Mouse (Mus musculus): ENCODE measurements around the gene Upp2. TPM values are rescaled to one million over a fixed set of nuclear protein-coding genes. Genes with fewer than 3 reads are reported as not detected.

Upp2 gene
- 15.3 and 19.0 TPM in 2 replicates for polyA plus RNA-seq (2015; fragmentation: Nextera tagmentation; extraction: Ambion mirVana)

GRCm38 (mm10) chr2:58567066-58567810 is at the start of gene Upp2, which contains the start of gene Acvr1:
Gene Upp2, plus strand, starts transcription at chr2:58567298.
Gene Acvr1, minus strand, starts transcription at chr2:58567157.
- Histone ChIP-seq H3K27ac (replicated peaks) (peak within 1 kb of the TSS; percentile 98), H3K9me3 (replicated peaks) (no peaks in the 10 kb centered on the region), H3K4me1 (peaks cover 55% of the 10 kb centered on the region), H3K4me3 (replicated peaks) (peak within 1 kb of the TSS; percentile 88), H3K27me3 (replicated peaks) (no peaks in the 10 kb centered on the region), H3K4me2 (peak within 1 kb of the TSS; percentile 72), H3K9ac (replicated peaks) (peak within 1 kb of the TSS; percentile 74), H3K36me3 (no peaks in the 10 kb centered on the region)
- under 1% methylated on average over 57 of the region's 80 CpGs for WGBS
- ATAC-seq (ENCODE audit: low FRiP score) = peak; percentile 95

GRCm38 (mm10) chr2:58518517-58518916 is 48.6 kb upstream of the Upp2 start:
- Histone ChIP-seq H3K4me1 (peaks cover 13% of the 10 kb centered on the region; the same call in 1 of the 2 replicates), H3K27me3 (replicated peaks) (no peaks in the 10 kb centered on the region), H3K4me2 (no peak overlapping the region), H3K27ac (replicated peaks) (no peak overlapping the region), H3K9ac (replicated peaks) (no peak overlapping the region), H3K9me3 (replicated peaks) (no peaks in the 10 kb centered on the region), H3K36me3 (no peaks in the 10 kb centered on the region), H3K4me3 (replicated peaks) (no peak overlapping the region)
- ATAC-seq (ENCODE audit: low FRiP score) = no peak
- WGBS = 86% methylated on average over 1 of the region's 1 CpGs

- Histone ChIP-seq H3K9ac (replicated peaks) (no peak overlapping the region), H3K27ac (replicated peaks) (no peak overlapping the region), H3K9me3 (replicated peaks) (no peaks in the 10 kb centered on the region), H3K36me3 (no peaks in the 10 kb centered on the region), H3K4me1 (peaks cover 14% of the 10 kb centered on the region), H3K4me2 (no peak overlapping the region), H3K27me3 (replicated peaks) (no peaks in the 10 kb centered on the region), H3K4me3 (replicated peaks) (no peak overlapping the region)
- 93% methylated on average over 9 of the region's 9 CpGs for WGBS
- ATAC-seq (ENCODE audit: low FRiP score) = no peak
Measured at GRCm38 (mm10) chr2:58520727-58521126, 46.4 kb upstream of the Upp2 start.

- Histone ChIP-seq H3K27me3 (replicated peaks) (no peaks in the 10 kb centered on the region), H3K4me2 (no peak overlapping the region)
Measured at GRCm38 (mm10) chr2:58521621-58522020, 45.5 kb upstream of the Upp2 start.

GRCm38 (mm10) chr2:58523097-58523496 is 44.0 kb upstream of the Upp2 start:
- Histone ChIP-seq H3K36me3 (no peaks in the 10 kb centered on the region), H3K4me3 (replicated peaks) (no peak overlapping the region), H3K9me3 (replicated peaks) (no peaks in the 10 kb centered on the region), H3K4me2 (no peak overlapping the region), H3K27ac (replicated peaks) (no peak overlapping the region), H3K27me3 (replicated peaks) (no peaks in the 10 kb centered on the region), H3K4me1 (peaks cover 15% of the 10 kb centered on the region; the same call in 1 of the 2 replicates), H3K9ac (replicated peaks) (no peak overlapping the region)
- no peak for ATAC-seq (ENCODE audit: low FRiP score)
- 83% methylated on average over 12 of the region's 12 CpGs for WGBS

More at GRCm38 (mm10) chr2:58521621-58522020, 45.5 kb upstream of the Upp2 start:
- no peak overlapping the region for H3K27ac ChIP-seq (replicated peaks)
- no peak overlapping the region for H3K9ac ChIP-seq (replicated peaks)
- 92% methylated on average over 6 of the region's 6 CpGs for WGBS
- no peaks in the 10 kb centered on the region for H3K36me3 ChIP-seq
- ATAC-seq (ENCODE audit: low FRiP score) = no peak
- H3K4me1 ChIP-seq = peaks cover 11% of the 10 kb centered on the region; the same call in 1 of the 2 replicates
- H3K4me3 ChIP-seq (replicated peaks) = no peak overlapping the region
- no peaks in the 10 kb centered on the region for H3K9me3 ChIP-seq (replicated peaks)

GRCm38 (mm10) chr2:58523894-58524293 is 43.2 kb upstream of the Upp2 start:
- no peak for ATAC-seq (ENCODE audit: low FRiP score)
- 88% methylated on average over 5 of the region's 5 CpGs for WGBS

GRCm38 (mm10) chr2:58524356-58524755 is 42.7 kb upstream of the Upp2 start:
- H3K27ac ChIP-seq (replicated peaks) = no peak overlapping the region
- H3K9ac ChIP-seq (replicated peaks) = no peak overlapping the region
- H3K36me3 ChIP-seq = no peaks in the 10 kb centered on the region
- H3K9me3 ChIP-seq (replicated peaks) = no peaks in the 10 kb centered on the region
- ATAC-seq (ENCODE audit: low FRiP score) = no peak
- 84% methylated on average over 6 of the region's 6 CpGs for WGBS
- peaks cover 22% of the 10 kb centered on the region for H3K4me1 ChIP-seq
- H3K27me3 ChIP-seq (replicated peaks) = no peaks in the 10 kb centered on the region
- H3K4me2 ChIP-seq = no peak overlapping the region
- no peak overlapping the region for H3K4me3 ChIP-seq (replicated peaks)

More at GRCm38 (mm10) chr2:58523894-58524293, 43.2 kb upstream of the Upp2 start:
- no peaks in the 10 kb centered on the region for H3K27me3 ChIP-seq (replicated peaks)
- H3K27ac ChIP-seq (replicated peaks) = no peak overlapping the region
- no peak overlapping the region for H3K4me2 ChIP-seq
- H3K9ac ChIP-seq (replicated peaks) = no peak overlapping the region
- H3K4me1 ChIP-seq = peaks cover 19% of the 10 kb centered on the region; the same call in 1 of the 2 replicates
- H3K9me3 ChIP-seq (replicated peaks) = no peaks in the 10 kb centered on the region
- H3K4me3 ChIP-seq (replicated peaks) = no peak overlapping the region
- no peaks in the 10 kb centered on the region for H3K36me3 ChIP-seq

GRCm38 (mm10) chr2:58527786-58528185 is 39.3 kb upstream of the Upp2 start:
- no peak for ATAC-seq (ENCODE audit: low FRiP score)
- no peaks in the 10 kb centered on the region for H3K36me3 ChIP-seq
- no peak overlapping the region for H3K4me2 ChIP-seq
- no peak overlapping the region for H3K9ac ChIP-seq (replicated peaks)
- 79% methylated on average over 3 of the region's 3 CpGs for WGBS
- no peaks in the 10 kb centered on the region for H3K27me3 ChIP-seq (replicated peaks)
- no peaks in the 10 kb centered on the region for H3K9me3 ChIP-seq (replicated peaks)
- peaks cover 49% of the 10 kb centered on the region for H3K4me1 ChIP-seq
- H3K27ac ChIP-seq (replicated peaks) = no peak overlapping the region
- no peak overlapping the region for H3K4me3 ChIP-seq (replicated peaks)

- Histone ChIP-seq H3K9me3 (replicated peaks) (no peaks in the 10 kb centered on the region), H3K27me3 (replicated peaks) (no peaks in the 10 kb centered on the region), H3K4me2 (no peak overlapping the region), H3K4me3 (replicated peaks) (no peak overlapping the region), H3K27ac (replicated peaks) (peak overlapping the region; percentile 56), H3K36me3 (no peaks in the 10 kb centered on the region), H3K9ac (replicated peaks) (no peak overlapping the region), H3K4me1 (peaks cover 62% of the 10 kb centered on the region)
- ATAC-seq (ENCODE audit: low FRiP score) = no peak
- WGBS = 47% methylated on average over 5 of the region's 5 CpGs
Measured at GRCm38 (mm10) chr2:58529384-58529783, 37.7 kb upstream of the Upp2 start.

- ATAC-seq (ENCODE audit: low FRiP score) = no peak
- Histone ChIP-seq H3K4me1 (peaks cover 64% of the 10 kb centered on the region), H3K4me2 (no peak overlapping the region), H3K4me3 (replicated peaks) (no peak overlapping the region), H3K36me3 (no peaks in the 10 kb centered on the region), H3K9me3 (replicated peaks) (no peaks in the 10 kb centered on the region), H3K27ac (replicated peaks) (peak overlapping the region; percentile 56), H3K27me3 (replicated peaks) (no peaks in the 10 kb centered on the region), H3K9ac (replicated peaks) (no peak overlapping the region)
- 6% methylated on average over 7 of the region's 7 CpGs for WGBS
Measured at GRCm38 (mm10) chr2:58529860-58530440, 37.1 kb upstream of the Upp2 start.

GRCm38 (mm10) chr2:58530521-58530920 is 36.6 kb upstream of the Upp2 start:
- peaks cover 67% of the 10 kb centered on the region for H3K4me1 ChIP-seq
- 51% methylated on average over 4 of the region's 4 CpGs for WGBS

More at GRCm38 (mm10) chr2:58530521-58530920, 36.6 kb upstream of the Upp2 start:
- peak overlapping the region; percentile 56; the same call in 1 of the 2 replicates for H3K27ac ChIP-seq (replicated peaks)
- H3K9ac ChIP-seq (replicated peaks) = no peak overlapping the region
- no peak overlapping the region for H3K4me2 ChIP-seq
- ATAC-seq (ENCODE audit: low FRiP score) = no peak
- H3K36me3 ChIP-seq = no peaks in the 10 kb centered on the region
- H3K27me3 ChIP-seq (replicated peaks) = no peaks in the 10 kb centered on the region
- H3K9me3 ChIP-seq (replicated peaks) = no peaks in the 10 kb centered on the region
- H3K4me3 ChIP-seq (replicated peaks) = no peak overlapping the region
